Mouse (Mus musculus) T-helper 17 cell (primary cell): ENCODE results near the gene Usp43.

Experiments
- in situ Hi-C, 2 experiments: fragments of 300-600 bp; cut with MboI, MseI; formaldehyde crosslinking; loops; 1 replicate in 1 of 2; 2 replicates in 1 of 2; pipeline ENCODE4 v1.15.1; 2025; ENCODE audit warnings: high pct_unique_total_duplicates in 2 of 2

Usp43 gene

GRCm38 (mm10) chr11:67921827-67922754 is at the start of gene Usp43:
Gene Usp43 (minus strand): TSS chr11:67922153.
- in situ Hi-C loops = no loop called here

GRCm38 (mm10) chr11:67967831-67968230 is 45.9 kb upstream of the Usp43 start:
- in situ Hi-C loops = no loop called here

- in situ Hi-C loops = no loop called here
These were observed 44.2 kb upstream of the Usp43 start, which contains the start of gene Stx8 for GRCm38 (mm10) chr11:67965905-67966878. Gene Stx8 (plus strand): TSS chr11:67966193.

- in situ Hi-C loops = no loop called here
These were observed 43.4 kb upstream of the Usp43 start, which contains the start of gene Cfap52 for GRCm38 (mm10) chr11:67965242-67965883. Gene Cfap52 (minus strand): TSS chr11:67965651.

GRCm38 (mm10) chr11:67964110-67964509 is 42.2 kb upstream of the Usp43 start:
- in situ Hi-C loops = no loop called here

GRCm38 (mm10) chr11:67954413-67954812 is 32.5 kb upstream of the Usp43 start:
- in situ Hi-C loops = no loop called here

- in situ Hi-C loops = no loop called here
These were observed 31.7 kb upstream of the Usp43 start for GRCm38 (mm10) chr11:67953604-67954003.

- in situ Hi-C loops = no loop called here
These were observed 27.5 kb upstream of the Usp43 start for GRCm38 (mm10) chr11:67949475-67949874.

- in situ Hi-C loops = no loop called here
These were observed 26.3 kb upstream of the Usp43 start for GRCm38 (mm10) chr11:67948229-67948628.

- in situ Hi-C loops = no loop called here
These were observed 10.2 kb upstream of the Usp43 start for GRCm38 (mm10) chr11:67932156-67932555.

GRCm38 (mm10) chr11:67926348-67927055 is 4.5 kb upstream of the Usp43 start:
- in situ Hi-C loops = no loop called here

GRCm38 (mm10) chr11:67925000-67925399 is 3.0 kb upstream of the Usp43 start:
- in situ Hi-C loops = no loop called here

GRCm38 (mm10) chr11:67923720-67924119 is 1.8 kb upstream of the Usp43 start:
- in situ Hi-C loops = no loop called here

- in situ Hi-C loops = no loop called here
These were observed 787 bp upstream of the Usp43 start for GRCm38 (mm10) chr11:67922755-67923125.

GRCm38 (mm10) chr11:67921091-67921826 is 694 bp downstream of the Usp43 start:
- in situ Hi-C loops = no loop called here

- in situ Hi-C loops = no loop called here
These were observed 1.6 kb downstream of the Usp43 start for GRCm38 (mm10) chr11:67920226-67920960.

GRCm38 (mm10) chr11:67919593-67919992 is 2.4 kb downstream of the Usp43 start:
- in situ Hi-C loops = no loop called here

GRCm38 (mm10) chr11:67917126-67917525 is 4.8 kb downstream of the Usp43 start:
- in situ Hi-C loops = no loop called here

GRCm38 (mm10) chr11:67911074-67911473 is 10.9 kb downstream of the Usp43 start:
- in situ Hi-C loops = no loop called here
